8 mouse cellular contexts compared by ENCODE assay signal in genomic region chr15:81803425-81803951, GRCm38 (mm10). TPM values are rescaled to one million over a fixed set of nuclear protein-coding genes. Genes with fewer than 3 reads are reported as not detected.
A peak's percentile ranks its signal among the peaks of the same experiment; 100 is the strongest.
DNase-seq lines count a peak whose midpoint lies in the region; ATAC-seq and TF ChIP-seq lines count a peak whose summit lies in the region.

No protein-coding gene starts in this region.

- no peaks in the 10 kb centered on the region for H3K36me3 ChIP-seq in heart, embryonic 10.5 days
- no peaks in the 10 kb centered on the region for H3K36me3 ChIP-seq in lung, embryonic 15.5 days
- no peaks in the 10 kb centered on the region for H3K36me3 ChIP-seq in intestine, postnatal 0 days (ENCODE audit: control insufficient read depth, insufficient read depth)
- no peaks in the 10 kb centered on the region for H3K36me3 ChIP-seq in small intestine, adult 2 months (ENCODE audit: control insufficient read depth, insufficient read depth, low read length)

- H3K9ac ChIP-seq in lung, embryonic 15.5 days: peak overlapping the region; percentile 32; the same call in 1 of the 2 replicates
- H3K9ac ChIP-seq in intestine, postnatal 0 days (ENCODE audit: low read depth, low read length): no peak overlapping the region

- H3K27me3 ChIP-seq in heart, embryonic 10.5 days (ENCODE audit: insufficient read depth, poor library complexity, severe bottlenecking): peaks cover 9% of the 10 kb centered on the region
- H3K27me3 ChIP-seq in lung, embryonic 15.5 days: no peaks in the 10 kb centered on the region
- H3K27me3 ChIP-seq in intestine, postnatal 0 days (replicated peaks; ENCODE audit: control insufficient read depth, insufficient read depth, low read length): no peaks in the 10 kb centered on the region
- H3K27me3 ChIP-seq in small intestine, adult 2 months (ENCODE audit: control insufficient read depth, insufficient read depth, low read length): no peaks in the 10 kb centered on the region

- DNase-seq in heart, embryonic 10.5 days (ENCODE audit: low spot score): no peak
- no peak for DNase-seq in heart, adult 18-20 months
- DNase-seq in lung, adult 18-20 months: no peak
- no peak for DNase-seq in left cerebral cortex, adult 9 months (ENCODE audit: low spot score in 2 of 2)
- no peak for DNase-seq in retina, postnatal 1 day

- H3K9me3 ChIP-seq in heart, embryonic 10.5 days: no peaks in the 10 kb centered on the region
- H3K9me3 ChIP-seq in lung, embryonic 15.5 days: no peaks in the 10 kb centered on the region
- no peaks in the 10 kb centered on the region for H3K9me3 ChIP-seq in intestine, postnatal 0 days (ENCODE audit: control insufficient read depth)

- peaks cover 49% of the 10 kb centered on the region for H3K4me1 ChIP-seq in heart, embryonic 10.5 days
- H3K4me1 ChIP-seq in lung, embryonic 15.5 days: peaks cover 62% of the 10 kb centered on the region
- H3K4me1 ChIP-seq in intestine, postnatal 0 days (replicated peaks; ENCODE audit: control insufficient read depth, insufficient read depth, low read length): no peaks in the 10 kb centered on the region
- H3K4me1 ChIP-seq in small intestine, adult 2 months (ENCODE audit: control insufficient read depth, insufficient read depth, insufficient read length, low read length): peaks cover 16% of the 10 kb centered on the region

- H3K4me3 ChIP-seq in heart, embryonic 10.5 days: peak overlapping the region; percentile 46; the same call in 1 of the 2 replicates
- H3K4me3 ChIP-seq in lung, embryonic 15.5 days: peak overlapping the region; percentile 42
- H3K4me3 ChIP-seq in intestine, postnatal 0 days (ENCODE audit: low read depth, low read length): no peak overlapping the region
- H3K4me3 ChIP-seq in small intestine, adult 2 months (ENCODE audit: low read depth, low read length): peak overlapping the region; percentile 55; the same call in 1 of the 2 replicates

- WGBS in heart, embryonic 10.5 days: 48% methylated on average over 4 of the region's 4 CpGs
- WGBS in lung, embryonic 15.5 days: 48% methylated on average over 4 of the region's 4 CpGs
- 58% methylated on average over 4 of the region's 4 CpGs for WGBS in intestine, postnatal 0 days
- 58% methylated on average over 4 of the region's 4 CpGs for WGBS in small intestine, adult 2 months

- H3K4me2 ChIP-seq in lung, embryonic 15.5 days: peak overlapping the region; percentile 67
- H3K4me2 ChIP-seq in intestine, postnatal 0 days (replicated peaks; ENCODE audit: low read depth): peak overlapping the region; percentile 55; the same call in 1 of the 2 replicates

- no peak for TF ChIP-seq POLR2A in small intestine, adult 2 months (IDR thresholded peaks at IDR 0.05; ENCODE audit: low read depth, low read length)

- TF ChIP-seq CTCF in intestine, postnatal 0 days (IDR thresholded peaks at IDR 0.05; ENCODE audit: low read depth): no peak
- TF ChIP-seq CTCF in small intestine, adult 2 months (IDR thresholded peaks at IDR 0.05; ENCODE audit: extremely low read depth, insufficient read length, insufficient replicate concordance, low read depth, low read length): no peak

- ATAC-seq in lung, embryonic 15.5 days (ENCODE audit: borderline replicate concordance, extremely low read depth, low FRiP score, low TSS enrichment): no peak
- ATAC-seq in intestine, postnatal 0 days: no peak

- H3K27ac ChIP-seq in heart, embryonic 10.5 days: 0 out of 2 replicates have a peak overlapping the region, but pooled peaks have one; percentile 69
- H3K27ac ChIP-seq in lung, embryonic 15.5 days: peak overlapping the region; percentile 91
- no peak overlapping the region for H3K27ac ChIP-seq in intestine, postnatal 0 days (ENCODE audit: low read depth, low read length)
- H3K27ac ChIP-seq in small intestine, adult 2 months (ENCODE audit: insufficient read depth, low read depth, low read length): no peak overlapping the region

RNA-seq across cellular contexts. Expression of gene Tef, which starts 1.3 kb away (rescaled TPM):
- polyA plus RNA-seq in heart, embryonic 10.5 days (2016; fragmentation: Nextera tagmentation; extraction: Ambion mirVana): 17.3 and 20.2 TPM in 2 replicates
- total RNA-seq in heart, adult 18-20 months (2021): 10 to 100 TPM; 67.5 to 73.0 TPM
- polyA plus RNA-seq in lung, embryonic 15.5 days (2015; fragmentation: Nextera tagmentation; extraction: Ambion mirVana): 27.4 and 31.4 TPM in 2 replicates
- 13.4 and 16.0 TPM in 2 replicates for polyA plus RNA-seq in intestine, postnatal 0 days (2015; fragmentation: Nextera tagmentation; extraction: Ambion mirVana)
- polyA plus RNA-seq in small intestine, adult 2 months (2012; rRNA removed): 5.6 and 9.4 TPM in 2 replicates

RNA-seq across cellular contexts. Expression of gene Tob2, which starts 55.1 kb away (rescaled TPM):
- polyA plus RNA-seq in heart, embryonic 10.5 days (2016; fragmentation: Nextera tagmentation; extraction: Ambion mirVana): 13.0 and 15.6 TPM in 2 replicates
- total RNA-seq in heart, adult 18-20 months (2021): 100 to 1,000 TPM; 103 to 127 TPM
- 27.0 and 29.1 TPM in 2 replicates for polyA plus RNA-seq in lung, embryonic 15.5 days (2015; fragmentation: Nextera tagmentation; extraction: Ambion mirVana)
- 19.8 and 22.1 TPM in 2 replicates for polyA plus RNA-seq in intestine, postnatal 0 days (2015; fragmentation: Nextera tagmentation; extraction: Ambion mirVana)
- 14.7 and 33.2 TPM in 2 replicates for polyA plus RNA-seq in small intestine, adult 2 months (2012; rRNA removed)

RNA-seq across cellular contexts. Expression of gene Rangap1, which starts 58.2 kb away (rescaled TPM):
- 140 and 141 TPM in 2 replicates for polyA plus RNA-seq in heart, embryonic 10.5 days (2016; fragmentation: Nextera tagmentation; extraction: Ambion mirVana)
- 10 to 100 TPM; 29.4 to 30.4 TPM for total RNA-seq in heart, adult 18-20 months (2021)
- 100 and 111 TPM in 2 replicates for polyA plus RNA-seq in lung, embryonic 15.5 days (2015; fragmentation: Nextera tagmentation; extraction: Ambion mirVana)
- polyA plus RNA-seq in intestine, postnatal 0 days (2015; fragmentation: Nextera tagmentation; extraction: Ambion mirVana): 20.6 and 21.9 TPM in 2 replicates
- polyA plus RNA-seq in small intestine, adult 2 months (2012; rRNA removed): 13.3 and 17.8 TPM in 2 replicates

RNA-seq across cellular contexts. Expression of gene Zc3h7b, which starts 58.6 kb away (rescaled TPM):
- 30.1 and 34.2 TPM in 2 replicates for polyA plus RNA-seq in heart, embryonic 10.5 days (2016; fragmentation: Nextera tagmentation; extraction: Ambion mirVana)
- 10 to 100 TPM; 57.2 to 68.1 TPM for total RNA-seq in heart, adult 18-20 months (2021)
- polyA plus RNA-seq in lung, embryonic 15.5 days (2015; fragmentation: Nextera tagmentation; extraction: Ambion mirVana): 30.4 and 30.7 TPM in 2 replicates
- polyA plus RNA-seq in intestine, postnatal 0 days (2015; fragmentation: Nextera tagmentation; extraction: Ambion mirVana): 5.6 and 7.3 TPM in 2 replicates
- 7.3 and 7.7 TPM in 2 replicates for polyA plus RNA-seq in small intestine, adult 2 months (2012; rRNA removed)

Comparison
In these comparisons a context has a peak if more than half of its experiments do, and no peak if none do; other contexts are left out.
1. H3K27ac ChIP-seq: peak in heart, embryonic 10.5 days (single experiment) and lung, embryonic 15.5 days (single experiment); none in intestine, postnatal 0 days (single experiment) and small intestine, adult 2 months (single experiment).